Mouse (Mus musculus) v-Abl transformed pro-B cells (cell line): Measurements from ENCODE around the gene Hacl1.

ENCODE experiments used
- in situ Hi-C, 2 experiments: fragments of 400-800 bp; cut with MboI; formaldehyde crosslinking; loops; one replicate each; pipeline ENCODE4 v1.15.1; 2025; ENCODE audit not compliant: unreplicated experiment in 2 of 2

Gene Hacl1

DNA sequence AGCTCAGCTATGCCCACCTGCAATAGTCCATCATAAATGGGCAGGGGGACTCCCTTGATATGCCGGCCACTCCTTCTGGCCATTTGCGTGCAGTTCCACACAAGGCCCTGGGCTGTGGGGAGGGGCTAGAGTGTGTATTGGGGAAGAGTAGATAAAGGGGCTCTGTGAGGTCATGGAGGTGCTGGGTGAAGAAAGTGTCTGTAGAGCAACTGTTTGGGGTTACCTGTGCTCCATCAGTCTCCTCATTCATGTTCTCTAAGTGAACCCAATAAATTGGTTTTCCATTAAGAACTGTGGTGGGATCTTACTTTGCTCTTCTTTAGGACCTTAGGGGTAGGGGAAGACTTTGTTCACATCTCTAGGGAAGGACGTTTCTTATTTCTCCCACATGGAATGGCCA, 49.8 kb downstream of the Hacl1 start, which contains the start of gene Colq:
TSS of gene Colq (minus strand) at position 101 of the 400 bp plus-strand sequence.
- in situ Hi-C loops: no loop called here

DNA sequence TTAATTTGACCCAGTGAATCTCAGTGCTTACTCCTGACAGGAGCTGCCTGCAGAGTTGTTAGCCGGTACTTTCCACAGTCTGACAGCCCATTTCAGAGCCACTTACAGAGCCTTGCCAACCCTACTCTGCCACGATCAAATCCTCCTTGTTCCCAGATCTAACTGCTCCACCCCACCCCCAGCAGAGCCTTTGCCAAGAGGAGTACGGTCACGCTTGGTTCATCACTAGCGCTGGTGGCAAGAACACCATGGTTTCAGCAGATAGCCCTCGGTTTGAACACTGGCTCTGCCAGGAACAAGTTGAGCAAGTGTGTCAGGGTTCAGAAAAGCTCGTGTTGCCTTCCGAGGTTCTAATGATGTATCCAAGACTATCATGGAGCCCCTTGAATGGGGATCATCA, 54.6 kb downstream of the Hacl1 start:
- in situ Hi-C loops: no loop called here

DNA sequence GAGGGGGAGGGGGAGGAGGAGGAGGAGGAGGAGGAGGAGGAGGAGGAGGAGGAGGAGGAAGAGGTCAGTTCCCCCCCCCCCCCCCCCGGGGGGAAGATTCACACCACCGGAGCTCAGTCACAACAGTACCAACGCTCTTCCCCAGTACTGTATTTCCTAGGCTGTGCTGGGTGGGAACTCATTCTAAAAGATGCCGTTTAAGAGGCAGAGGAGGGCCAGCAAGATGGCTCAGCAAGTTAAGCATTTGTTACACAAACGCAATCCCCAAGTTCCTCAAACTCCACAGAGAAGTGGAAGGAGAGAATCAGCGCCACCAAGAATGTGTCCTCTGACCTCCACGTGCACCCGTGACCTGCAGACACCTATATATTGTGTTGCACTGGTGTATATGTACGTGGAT, 58.0 kb downstream of the Hacl1 start:
- in situ Hi-C loops: no loop called here

DNA sequence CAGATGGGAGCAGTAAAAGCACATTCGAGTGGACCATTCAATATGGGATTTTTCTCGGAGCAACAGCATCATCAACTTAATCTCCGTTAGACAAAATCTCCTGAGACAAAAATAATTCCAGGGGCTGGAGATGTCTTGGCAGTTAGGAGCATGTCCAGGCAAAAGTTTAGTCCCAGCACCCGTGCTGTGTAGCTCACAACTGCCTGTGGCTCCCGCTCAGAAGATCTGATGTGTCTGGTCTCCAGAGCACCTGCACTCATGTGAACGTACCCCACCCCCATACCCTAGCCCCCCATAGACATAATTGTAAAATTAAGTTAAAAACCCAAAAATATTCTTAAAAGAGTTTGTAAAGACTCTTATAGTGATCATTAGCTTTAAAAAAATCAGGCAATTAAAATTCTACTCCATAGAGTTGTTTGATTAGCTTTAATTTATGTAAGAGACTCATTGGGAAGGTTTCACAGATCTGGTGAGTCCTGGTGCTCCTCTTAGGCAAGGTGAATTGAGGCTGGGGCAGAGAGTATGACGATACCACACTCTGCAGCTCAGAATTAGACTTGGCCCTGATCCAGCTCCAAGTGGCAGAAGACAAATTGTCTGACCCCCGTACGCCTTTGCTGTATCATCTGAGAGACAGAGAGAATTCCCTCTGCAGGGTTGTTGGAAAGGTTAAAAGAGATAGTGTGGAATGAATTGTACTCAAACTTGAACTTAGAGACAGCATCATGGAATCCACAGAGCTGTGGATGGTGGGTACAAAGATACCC, 62.9 kb downstream of the Hacl1 start:
- in situ Hi-C loops: no loop called here

DNA sequence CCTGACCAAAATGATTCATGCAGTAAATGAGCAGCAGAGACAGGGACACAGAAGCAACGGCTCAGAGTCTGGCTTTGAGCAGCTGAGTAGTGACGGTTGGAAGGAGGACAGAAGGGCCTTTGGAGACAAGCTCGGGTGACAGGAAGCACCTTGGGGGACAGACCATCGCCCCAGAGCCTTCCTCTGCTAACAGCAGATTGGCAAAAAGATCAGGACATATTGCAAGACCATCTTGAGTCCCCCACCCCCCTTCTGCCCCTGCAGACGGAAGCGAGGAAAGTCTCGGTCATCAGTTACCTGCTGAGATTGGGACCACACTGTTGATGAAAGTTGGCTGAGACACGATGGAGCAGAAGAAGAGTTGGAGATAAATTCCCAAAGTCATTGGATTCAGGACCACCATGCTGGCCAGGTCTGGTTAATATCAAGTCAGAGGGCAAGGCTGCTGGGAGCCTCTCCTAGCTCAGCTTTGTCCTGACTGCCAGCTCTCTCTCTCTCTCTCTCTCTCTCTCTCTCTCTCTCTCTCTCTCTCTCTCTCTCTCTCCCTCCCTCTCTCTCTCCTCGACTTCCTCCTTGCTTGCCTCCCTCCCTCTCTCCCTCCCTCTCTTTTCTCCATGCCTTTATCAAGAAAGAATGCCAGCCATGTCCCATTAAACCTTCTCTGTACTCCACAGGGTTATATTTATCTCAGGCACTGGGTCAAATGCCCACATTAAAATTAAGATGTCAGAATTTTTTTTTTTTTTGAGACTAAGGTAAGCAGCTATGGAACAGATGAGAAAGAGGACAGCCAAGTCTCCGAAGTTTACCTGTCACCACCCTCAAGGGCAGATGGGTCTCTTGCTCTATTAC, 64.0 kb downstream of the Hacl1 start:
- in situ Hi-C loops: no loop called here

DNA sequence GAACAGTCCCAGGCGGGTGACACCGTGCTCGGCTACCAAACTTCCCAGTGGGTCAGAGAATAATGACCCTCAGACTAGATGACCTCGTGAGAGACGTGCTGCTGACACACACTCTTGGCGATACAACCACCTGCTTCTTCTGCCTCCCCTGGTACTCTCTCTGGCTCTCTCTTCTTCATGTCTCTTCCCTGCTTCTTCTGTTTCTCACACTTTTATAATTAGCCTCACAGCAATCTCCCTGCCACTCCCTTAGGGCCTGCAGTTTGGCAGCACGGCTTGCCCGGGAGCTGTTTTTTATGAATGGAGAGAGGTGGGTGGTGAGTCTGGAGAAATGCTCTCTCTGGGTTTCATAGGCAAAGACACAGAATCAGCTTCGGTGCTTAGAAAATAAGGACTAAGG, 65.2 kb downstream of the Hacl1 start:
- in situ Hi-C loops: no loop called here

DNA sequence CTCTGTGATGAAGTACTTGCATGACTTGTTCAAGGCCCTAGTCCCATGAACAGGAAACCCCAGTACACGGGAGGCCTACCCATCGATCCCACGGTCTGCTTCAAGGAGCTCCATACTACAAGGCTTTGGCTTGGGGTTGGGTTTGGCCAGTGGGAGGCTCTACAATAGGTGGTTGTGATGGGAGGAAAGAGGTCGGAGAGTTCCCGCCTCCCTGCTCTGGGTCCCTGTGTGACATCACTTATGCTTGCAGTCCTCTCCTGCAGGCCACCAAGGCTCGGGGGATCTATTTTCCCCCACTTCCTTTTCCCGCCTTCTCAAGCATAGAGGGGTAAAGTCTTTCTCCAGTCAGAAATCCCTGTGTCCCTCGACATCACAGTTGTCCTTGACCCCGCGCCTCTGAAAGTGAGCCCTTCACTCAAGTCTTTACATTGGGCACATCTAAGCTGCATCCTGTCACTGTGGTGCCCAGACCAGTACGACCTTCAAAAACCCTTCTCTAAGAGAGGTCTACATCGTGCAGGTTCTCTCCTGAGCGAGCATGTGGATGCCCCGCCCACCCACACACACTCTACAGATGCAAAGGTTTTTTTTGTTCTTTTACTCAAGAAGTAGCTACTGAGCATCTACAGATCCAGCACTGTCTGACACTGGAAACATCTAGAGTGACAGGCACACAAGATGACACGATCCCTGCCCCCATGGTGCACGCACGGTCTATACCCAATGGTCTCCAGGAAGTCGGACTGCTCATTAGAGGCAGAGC, 66.0 kb downstream of the Hacl1 start:
- in situ Hi-C loops: no loop called here

DNA sequence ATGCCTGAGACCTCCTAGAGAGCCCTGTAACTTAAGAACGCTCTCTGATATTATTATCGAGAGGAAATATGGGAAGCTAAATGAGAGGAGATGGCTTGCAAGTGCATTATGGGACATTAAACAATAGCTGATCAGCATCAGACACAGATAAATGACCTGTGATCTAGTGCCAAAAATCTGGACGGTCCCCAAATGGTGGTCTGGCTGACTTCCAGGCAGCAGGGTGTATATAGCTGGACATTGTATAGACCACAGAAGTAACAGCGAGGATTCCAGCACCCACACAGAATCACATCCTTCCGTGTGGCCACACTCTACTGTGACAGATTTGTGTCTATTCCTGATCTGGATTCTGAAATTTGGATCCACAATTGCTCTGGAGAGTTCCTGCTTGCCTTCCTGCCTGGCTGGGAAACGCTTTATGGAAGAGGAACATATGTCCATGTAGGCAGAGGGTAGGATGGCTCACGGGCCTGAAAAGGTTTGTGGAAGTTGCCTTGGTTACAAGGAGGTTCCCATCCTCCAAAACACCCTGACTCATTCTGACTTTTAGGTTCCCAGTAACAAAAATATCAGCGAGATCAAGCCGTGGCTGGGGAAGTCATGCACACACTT, 68.4 kb downstream of the Hacl1 start:
- in situ Hi-C loops: no loop called here

DNA sequence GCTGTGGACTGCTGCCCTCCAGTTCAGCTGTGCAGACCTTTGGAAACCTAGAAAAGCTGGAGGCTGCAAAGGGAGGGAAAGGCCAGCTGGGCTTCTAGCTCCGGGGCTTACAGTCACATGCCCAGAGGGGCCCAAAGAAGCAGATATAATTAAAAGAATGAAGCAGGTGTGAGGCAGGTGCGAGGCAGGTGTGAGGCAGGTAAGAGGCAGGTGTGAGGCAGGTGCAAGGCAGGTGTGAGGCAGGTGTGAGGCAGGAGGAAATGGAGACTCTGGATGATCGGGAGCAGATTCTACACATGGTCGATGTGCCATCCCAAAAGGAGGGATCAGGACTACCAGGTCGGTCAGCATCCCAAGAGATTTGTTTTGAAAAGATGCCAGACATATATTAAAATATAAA, 69.7 kb downstream of the Hacl1 start:
- in situ Hi-C loops: no loop called here

DNA sequence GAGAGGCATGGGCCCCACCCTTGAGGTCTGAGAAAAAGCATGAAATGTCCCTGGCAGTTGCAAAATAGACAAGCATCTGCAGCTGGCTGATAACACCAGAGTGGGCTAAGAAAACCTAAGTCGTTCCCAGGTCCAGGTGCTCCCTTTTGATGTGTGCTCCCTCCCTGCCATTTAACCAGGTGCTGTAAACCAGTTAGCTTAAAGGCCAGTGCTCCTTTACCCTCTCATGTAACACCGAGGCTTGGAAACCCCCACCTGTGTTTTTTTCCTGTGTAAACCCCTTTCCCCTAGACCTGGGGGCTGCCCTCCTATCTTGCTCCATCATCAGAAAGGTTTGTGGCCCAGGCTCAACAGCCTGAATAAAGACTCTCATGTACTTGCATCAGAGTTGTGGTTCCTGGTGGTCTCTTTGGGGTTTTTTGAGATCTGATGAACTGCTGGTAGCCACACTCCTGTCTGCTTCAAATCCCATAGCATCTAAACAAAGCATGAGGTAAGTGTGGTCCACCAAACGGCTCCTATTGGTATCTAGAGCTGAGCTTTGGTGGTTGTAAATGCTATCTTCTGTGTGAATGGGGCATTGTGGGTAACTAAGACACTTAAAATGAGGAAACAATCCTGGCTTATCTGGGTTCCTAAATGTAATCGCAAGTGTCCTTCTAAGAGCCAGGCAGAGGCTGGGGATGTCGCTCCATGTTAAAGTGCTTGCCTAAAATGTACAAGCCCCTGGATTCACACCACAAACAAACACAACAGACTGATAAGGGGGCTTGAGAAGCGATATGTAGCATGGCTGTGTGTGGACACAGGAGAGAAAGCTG, 70.7 kb downstream of the Hacl1 start:
- in situ Hi-C loops: no loop called here

DNA sequence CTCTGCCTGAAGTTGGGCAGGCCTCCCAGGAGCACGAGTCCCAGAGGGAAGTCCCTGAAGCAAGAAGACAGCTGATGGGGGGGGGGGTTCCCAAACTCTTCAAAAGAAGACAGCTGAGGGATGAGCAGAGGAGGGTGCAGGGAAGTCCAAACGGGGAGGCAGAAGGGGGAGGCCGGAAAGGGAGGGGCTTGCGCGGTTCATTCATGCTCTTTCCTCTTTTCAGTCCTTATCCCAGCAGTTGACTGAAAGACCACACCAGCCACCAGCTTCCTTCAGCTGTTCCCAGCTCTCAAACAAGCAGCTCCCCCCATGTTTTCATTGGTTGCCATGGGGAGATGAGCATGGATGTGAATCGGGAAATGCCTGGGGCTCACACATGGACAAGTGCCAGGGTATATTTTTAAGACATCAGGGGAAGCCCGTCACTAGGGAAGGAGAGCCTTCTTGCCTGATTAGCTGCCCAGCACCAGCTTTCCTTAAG, 71.9 kb downstream of the Hacl1 start:
- in situ Hi-C loops: no loop called here

DNA sequence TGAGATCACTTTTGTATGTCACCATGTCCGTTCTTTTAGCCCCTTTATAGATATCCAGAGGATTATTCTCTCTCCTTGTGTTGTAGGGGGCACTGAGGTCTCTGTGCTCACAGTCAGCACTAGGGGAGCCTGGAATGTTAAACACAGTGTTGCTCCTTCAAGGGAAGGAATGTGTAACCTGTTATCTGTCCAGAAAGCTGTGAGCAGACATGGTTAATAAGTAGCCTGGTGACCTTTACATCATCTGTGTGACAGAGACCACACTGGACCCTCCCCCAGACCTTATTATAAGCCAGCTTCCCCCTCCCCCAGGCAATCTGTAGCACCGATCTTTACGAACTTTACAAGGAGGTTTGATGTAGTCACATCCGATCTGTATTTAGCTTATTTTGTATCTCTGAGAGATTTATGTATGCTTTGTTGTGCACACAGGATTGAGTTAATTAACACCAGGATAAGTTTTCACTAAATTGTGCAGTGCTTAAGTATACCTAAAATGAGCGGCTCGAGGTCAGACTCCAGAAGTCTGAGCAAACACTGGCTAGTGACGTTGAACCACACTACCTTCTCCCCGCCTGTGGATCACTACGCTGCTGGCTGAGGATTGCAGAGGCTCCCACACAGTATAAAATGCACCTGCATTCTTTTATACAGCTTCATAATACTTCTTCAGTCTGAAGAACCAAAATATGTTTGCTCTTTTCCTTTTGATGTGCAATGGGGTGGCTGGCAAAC, 75.4 kb downstream of the Hacl1 start:
- in situ Hi-C loops: no loop called here

DNA sequence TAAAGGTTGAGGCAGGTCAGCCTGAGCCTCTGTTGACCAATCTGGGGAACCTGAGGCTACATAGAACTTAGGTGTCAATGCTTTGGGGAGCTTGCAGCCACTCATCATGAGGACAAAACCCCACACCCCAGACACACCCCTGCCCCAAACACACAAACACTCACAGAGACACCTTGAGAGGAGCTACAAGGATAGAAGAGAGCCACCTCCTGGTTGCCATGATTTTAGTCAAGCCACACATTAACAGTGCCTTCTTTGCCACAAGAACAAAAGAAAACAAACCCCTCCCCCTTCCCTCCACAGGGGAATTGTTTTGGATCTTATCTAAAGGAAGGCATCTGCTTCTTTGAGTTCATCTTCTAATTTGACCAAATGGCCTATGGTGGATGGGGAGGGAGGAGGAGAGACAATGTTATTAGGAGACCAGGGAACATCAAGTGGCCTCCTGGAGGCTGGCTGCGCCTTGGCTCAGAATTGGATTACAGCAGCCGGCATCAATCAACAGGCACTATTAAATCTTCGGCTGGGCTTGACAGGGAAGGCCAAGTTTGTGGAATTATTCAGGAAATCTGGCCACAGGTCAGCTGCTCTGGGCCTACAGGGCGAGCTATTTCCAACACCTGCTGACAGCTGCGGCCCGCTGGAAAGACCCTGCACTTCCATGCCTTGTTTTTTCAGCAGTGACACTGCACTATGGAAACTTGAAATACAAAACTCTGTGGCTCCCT, 76.5 kb downstream of the Hacl1 start:
- in situ Hi-C loops: no loop called here

DNA sequence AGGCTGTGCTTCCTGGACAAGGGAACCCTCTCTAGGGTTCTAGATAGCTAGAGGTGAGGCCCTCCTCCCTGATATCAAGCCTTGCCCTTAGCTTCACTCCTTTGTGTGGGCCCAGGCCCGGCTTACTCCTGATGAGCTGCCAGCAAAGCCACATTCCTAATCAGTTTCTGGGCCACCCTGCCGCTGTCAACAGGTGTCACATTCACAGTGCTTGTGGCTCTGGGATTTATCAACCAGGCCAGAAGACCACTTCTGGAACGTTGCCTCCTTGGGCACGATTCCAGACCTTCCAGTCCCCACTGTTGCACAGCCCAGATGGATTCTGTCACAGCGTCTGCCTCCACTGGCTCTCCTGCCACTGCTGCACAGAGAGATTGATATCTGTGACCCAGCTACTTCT, 80.2 kb downstream of the Hacl1 start:
- in situ Hi-C loops: no loop called here

DNA sequence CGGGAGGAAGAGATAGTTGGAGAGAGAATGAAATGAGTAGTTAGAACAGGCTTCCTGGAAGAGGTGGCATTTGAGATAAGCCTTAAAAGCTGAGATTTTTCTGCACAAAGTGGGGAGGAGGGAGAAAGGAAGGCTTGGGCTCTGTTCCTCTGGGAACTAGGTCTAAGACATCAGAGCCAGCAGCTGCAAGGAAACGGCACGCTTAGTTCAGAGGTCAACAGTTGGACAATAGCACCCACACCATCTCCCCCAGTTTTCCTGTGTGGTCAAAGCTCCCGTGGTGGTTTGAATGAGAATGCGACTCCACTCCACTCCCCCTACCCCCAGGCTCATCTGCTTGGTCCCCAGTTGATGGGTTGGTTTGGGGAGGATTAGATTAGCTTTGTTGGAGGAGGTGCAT, 81.9 kb downstream of the Hacl1 start:
- in situ Hi-C loops: no loop called here

DNA sequence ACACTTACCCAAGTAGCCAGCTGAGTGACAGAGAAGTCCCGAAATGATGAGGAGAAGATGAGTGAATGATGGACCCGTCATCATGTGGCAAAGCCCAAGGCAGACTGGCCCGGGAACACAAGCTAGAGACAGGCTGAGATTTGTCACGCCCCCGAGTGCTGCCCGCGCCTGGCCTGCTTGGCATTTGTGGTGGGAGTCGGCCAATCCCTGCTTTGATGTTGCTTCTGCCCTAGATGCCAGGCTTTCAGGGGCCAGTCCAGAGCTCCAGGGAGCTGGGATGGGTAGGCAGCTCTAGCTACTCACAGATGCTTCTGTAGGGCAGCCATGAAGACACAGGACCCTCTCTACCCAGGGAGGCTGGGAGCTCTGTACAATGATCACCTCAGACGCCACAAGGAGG, 83.3 kb downstream of the Hacl1 start:
- in situ Hi-C loops: no loop called here

DNA sequence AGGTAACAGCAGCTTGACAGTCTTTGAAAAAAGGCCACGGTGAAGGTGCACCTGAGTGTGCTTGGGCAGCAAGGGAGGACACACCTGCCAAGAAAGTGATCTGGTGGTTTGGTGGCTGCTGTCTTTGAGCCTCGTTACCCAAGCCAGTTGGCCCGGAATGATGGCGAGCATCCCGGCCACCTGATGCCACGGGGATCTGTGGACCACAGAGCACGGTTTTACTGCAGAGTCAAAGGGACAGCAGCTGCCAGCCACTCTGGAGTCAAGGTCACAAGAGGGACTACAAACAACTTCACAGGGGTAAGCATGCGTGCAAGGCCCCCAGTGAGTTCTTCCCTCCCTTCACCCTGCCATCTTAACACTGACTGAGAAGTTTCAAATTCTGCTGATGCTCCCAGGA, 83.8 kb downstream of the Hacl1 start:
- in situ Hi-C loops: no loop called here

DNA sequence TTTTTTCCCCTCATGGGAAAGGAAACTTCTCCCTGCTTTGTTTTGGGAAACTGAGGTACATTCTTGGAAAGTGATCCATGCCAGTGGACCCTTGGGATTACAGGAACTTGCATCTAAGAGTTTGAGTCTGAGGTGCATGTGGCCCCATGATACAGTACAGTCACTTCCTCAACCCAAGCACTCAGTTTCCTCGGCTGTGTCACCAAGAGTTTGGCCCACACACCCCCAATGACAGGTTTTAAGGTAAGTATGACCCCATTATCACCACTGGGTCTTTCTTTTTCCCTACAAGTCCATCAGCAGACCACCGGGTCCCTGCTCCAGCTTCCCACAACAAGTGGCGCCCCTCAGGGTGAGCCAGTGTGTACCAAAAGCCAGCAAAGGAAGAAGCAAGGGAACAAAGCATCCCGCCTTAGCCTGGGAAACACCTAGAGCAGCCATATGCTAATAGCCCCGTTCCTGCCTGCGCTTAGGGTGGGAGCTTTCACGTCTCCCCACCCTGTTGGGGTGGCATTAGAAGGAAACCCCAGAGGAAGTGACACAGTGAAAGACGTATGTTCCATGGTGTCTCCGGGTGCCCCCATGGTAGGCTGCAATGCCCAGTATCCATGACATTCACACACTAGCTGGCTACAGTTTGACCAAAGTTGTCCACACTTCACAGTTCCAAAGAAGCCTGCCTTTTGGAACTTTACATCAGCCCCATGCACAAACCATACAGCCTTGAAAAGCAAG, 84.4 kb downstream of the Hacl1 start:
- in situ Hi-C loops: no loop called here
